Mouse (Mus musculus) spleen, adult 2 months (tissue): ENCODE data around the gene Hist1h2bq. TPM values are rescaled to one million over a fixed set of nuclear protein-coding genes. Genes with fewer than 3 reads are reported as not detected.
A peak's percentile ranks its signal among the peaks of the same experiment; 100 is the strongest.
"Not testable (repeated sequence)": the region's sequence is repeated elsewhere in the genome, so short reads cannot be mapped to it uniquely, and the experiment has no call there.

Experiments used
- DNase-seq, 2 experiments: peaks; one replicate each; pipeline versions ENCODE4 v3.0.0 to v3.0.0-alpha.2; 2012 to 2021; ENCODE audit warnings: low spot score in 2 of 2, low read depth in 1 of 2
- H3K27ac ChIP-seq: fragments of 200-500 bp; 2 replicates; pipeline ENCODE4 v1.5.1; 2012; ENCODE audit warnings: low read length, inconsistent platforms; ENCODE audit not compliant: insufficient read depth
- H3K27me3 ChIP-seq: fragments of 200-500 bp; 2 replicates; pipeline ENCODE4 v1.6.1; 2012; ENCODE audit warnings: mild to moderate bottlenecking, moderate library complexity, low read length, inconsistent platforms; ENCODE audit not compliant: control insufficient read depth, insufficient read depth
- H3K36me3 ChIP-seq: fragments of 200-500 bp; 2 replicates; pipeline ENCODE4 v1.6.1; 2012; ENCODE audit warnings: mild to moderate bottlenecking, low read length, inconsistent platforms; ENCODE audit not compliant: control insufficient read depth, insufficient read depth
- H3K4me1 ChIP-seq: fragments of 200-500 bp; 2 replicates; pipeline ENCODE4 v1.6.1; 2011; ENCODE audit warnings: inconsistent platforms; ENCODE audit not compliant: control insufficient read depth, insufficient read depth, insufficient read length
- H3K4me3 ChIP-seq: fragments of 200-500 bp; 2 replicates; pipeline ENCODE4 v1.5.1; 2011; ENCODE audit warnings: mild to moderate bottlenecking, inconsistent platforms; ENCODE audit not compliant: insufficient read depth, insufficient read length; ENCODE audit errors: extremely low read depth
- CTCF ChIP-seq: fragments of 200-500 bp; IDR thresholded peaks from 2 replicates; pipeline ENCODE4 v1.5.1; 2011; ENCODE audit warnings: mild to moderate bottlenecking, inconsistent platforms; ENCODE audit not compliant: insufficient read depth, insufficient read length, insufficient replicate concordance; ENCODE audit errors: extremely low read depth
- POLR2A ChIP-seq: fragments of 200-500 bp; IDR thresholded peaks from 2 replicates; pipeline ENCODE4 v1.6.1; 2011; ENCODE audit warnings: low read depth, low read length, inconsistent platforms
- WGBS: fragments of 180-500 bp; shearing (Covaris S2); methylation state at CpG from one replicate; pipeline ENCODE4 v1.1.7; 2018; 5-methylcytosine and 5-hydroxymethylcytosine counted together
- polyA plus RNA-seq: library from polyadenylated mRNA; depleted of rRNA; stranded (reverse); fragments of >200 nt; gene quantifications from 2 replicates; pipeline ENCODE4 v1.2.3, GENCODE M21; 2012

The Hist1h2bq gene
- polyA plus RNA-seq, 1 experiment, result 32.5 TPM

- H3K4me1 ChIP-seq, H3K27me3 ChIP-seq, H3K36me3 ChIP-seq, H3K4me3 ChIP-seq: not testable (repeated sequence)
- peak in 1 of 2 experiments; percentile 31 for DNase-seq
- under 1% methylated on average over 28 of the region's 58 CpGs for WGBS
- H3K27ac ChIP-seq, result 0 out of 2 replicates have a peak within 1 kb of the TSS, but pooled peaks have one; percentile 9
These were observed 21.7 kb upstream of the Hist1h2bq start, which contains the start of gene Hist1h4n for GRCm38 (mm10) chr13:21831418-21832394. Gene Hist1h4n, minus strand, starts transcription at chr13:21832196.

GRCm38 (mm10) chr13:21830344-21830743, 20.3 kb upstream of the Hist1h2bq start:
- H3K4me1 ChIP-seq, result no peaks in the 10 kb centered on the region
- no peak overlapping the region for H3K4me3 ChIP-seq
- H3K27ac ChIP-seq, result no peak overlapping the region
- H3K27me3 ChIP-seq, result no peaks in the 10 kb centered on the region
- no peak for TF ChIP-seq CTCF
- no peak for DNase-seq
- H3K36me3 ChIP-seq, result no peaks in the 10 kb centered on the region
- 96% methylated on average over 10 of the region's 10 CpGs for WGBS

- no peaks in the 10 kb centered on the region for H3K4me1 ChIP-seq
- TF ChIP-seq CTCF, result no peak
- TF ChIP-seq POLR2A, result no peak
- WGBS, result 91% methylated on average over 3 of the region's 3 CpGs
- H3K36me3 ChIP-seq, result no peaks in the 10 kb centered on the region
- H3K27ac ChIP-seq, result no peak overlapping the region
- DNase-seq, result no peak
- no peak overlapping the region for H3K4me3 ChIP-seq
- H3K27me3 ChIP-seq, result no peaks in the 10 kb centered on the region
These were observed 18.5 kb upstream of the Hist1h2bq start for GRCm38 (mm10) chr13:21828511-21828910.

GRCm38 (mm10) chr13:21820082-21820890, 10.3 kb upstream of the Hist1h2bq start:
- WGBS, result 78% methylated on average over 7 of the region's 16 CpGs
- H3K4me1 ChIP-seq, result not testable (repeated sequence)

GRCm38 (mm10) chr13:21812092-21812491, 2.1 kb upstream of the Hist1h2bq start:
- not testable (repeated sequence) for H3K4me1 ChIP-seq, DNase-seq, H3K4me3 ChIP-seq, H3K27me3 ChIP-seq, H3K36me3 ChIP-seq
- WGBS, result 0% methylated on average over 14 of the region's 14 CpGs
- H3K27ac ChIP-seq, result peak overlapping the region; percentile 46

More at GRCm38 (mm10) chr13:21820082-21820890, 10.3 kb upstream of the Hist1h2bq start:
- not testable (repeated sequence) for H3K27me3 ChIP-seq, H3K27ac ChIP-seq, DNase-seq, H3K4me3 ChIP-seq, H3K36me3 ChIP-seq

GRCm38 (mm10) chr13:21811539-21811938, 1.5 kb upstream of the Hist1h2bq start, which contains the start of gene Hist1h4m:
Gene Hist1h4m, plus strand, starts transcription at chr13:21811746.
- not testable (repeated sequence) for H3K4me3 ChIP-seq, H3K36me3 ChIP-seq, H3K27me3 ChIP-seq, H3K4me1 ChIP-seq
- no CpG with 5 or more reads among the region's 24 CpGs for WGBS
- peak within 1 kb of the TSS; percentile 46 for H3K27ac ChIP-seq
- peak in 1 of 2 experiments; percentile 50 for DNase-seq

- H3K27ac ChIP-seq, H3K27me3 ChIP-seq, H3K36me3 ChIP-seq, H3K4me3 ChIP-seq, H3K4me1 ChIP-seq, DNase-seq: not testable (repeated sequence)
- WGBS, result no CpG with 5 or more reads among the region's 8 CpGs
These were observed 1.1 kb upstream of the Hist1h2bq start for GRCm38 (mm10) chr13:21811074-21811473.

- not testable (repeated sequence) for H3K27ac ChIP-seq, DNase-seq, H3K36me3 ChIP-seq, H3K27me3 ChIP-seq, H3K4me3 ChIP-seq, H3K4me1 ChIP-seq
- WGBS, result no CpG with 5 or more reads among the region's 4 CpGs
These were observed 6.9 kb downstream of the Hist1h2bq start for GRCm38 (mm10) chr13:21803058-21803457.

GRCm38 (mm10) chr13:21797163-21797562, 12.8 kb downstream of the Hist1h2bq start:
- H3K27me3 ChIP-seq, DNase-seq, H3K36me3 ChIP-seq, H3K27ac ChIP-seq, H3K4me1 ChIP-seq, H3K4me3 ChIP-seq: not testable (repeated sequence)
